Mouse (Mus musculus) midbrain, embryonic 16.5 days (tissue): ENCODE data around the gene Slc35e3. TPM values are rescaled to one million over a fixed set of nuclear protein-coding genes. Genes with fewer than 3 reads are reported as not detected.
"Not testable (repeated sequence)": the region's sequence is repeated elsewhere in the genome, so short reads cannot be mapped to it uniquely, and the experiment has no call there.

Experiments
- ATAC-seq: fragments of 200-750 bp; cut with Nextera tagmentation; 2 replicates; pipeline ENCODE4 v1.8.0; 2017; ENCODE audit warnings: moderate TSS enrichment
- H3K27ac ChIP-seq: fragments of 300-500 bp; sonication (generic); 2 replicates; pipeline ENCODE4 v1.5.1; 2014; ENCODE audit warnings: mild to moderate bottlenecking, low read length, mixed read lengths
- H3K27me3 ChIP-seq: fragments of 300-500 bp; sonication (generic); 2 replicates; pipeline ENCODE4 v1.6.1; 2014; ENCODE audit warnings: low read depth, low read length, mixed read lengths; ENCODE audit not compliant: control insufficient read depth, insufficient read depth
- H3K36me3 ChIP-seq: fragments of 300-500 bp; sonication (generic); 2 replicates; pipeline ENCODE4 v1.6.1; 2014; ENCODE audit warnings: mild to moderate bottlenecking, low read length, moderate library complexity, mixed read lengths; ENCODE audit not compliant: control insufficient read depth, insufficient read depth
- H3K4me1 ChIP-seq: fragments of 300-500 bp; sonication (generic); 2 replicates; pipeline ENCODE4 v1.6.1; 2014; ENCODE audit warnings: mild to moderate bottlenecking, low read length, mixed read lengths; ENCODE audit not compliant: control insufficient read depth, insufficient read depth
- H3K4me2 ChIP-seq: fragments of 300-500 bp; sonication (generic); 2 replicates; pipeline ENCODE4 v1.6.1; 2014; ENCODE audit warnings: mild to moderate bottlenecking, low read length, mixed read lengths
- H3K4me3 ChIP-seq: fragments of 300-500 bp; sonication (generic); 2 replicates; pipeline ENCODE4 v1.5.1; 2014; ENCODE audit warnings: low read depth, mild to moderate bottlenecking, low read length, moderate library complexity, mixed read lengths
- H3K9ac ChIP-seq: fragments of 300-500 bp; sonication (generic); 2 replicates; pipeline ENCODE4 v1.6.1; 2014; ENCODE audit warnings: low read depth, low read length, mixed read lengths
- H3K9me3 ChIP-seq: fragments of 300-500 bp; sonication (generic); replicated peaks from 2 replicates; pipeline ENCODE4 v1.6.1; 2014; ENCODE audit warnings: mild to moderate bottlenecking, low read length, mixed read lengths; ENCODE audit not compliant: control insufficient read depth, poor library complexity, severe bottlenecking
- WGBS: fragments of 180-500 bp; shearing (Covaris S2); extraction: QIAGEN DNeasy Blood & Tissue Kit; methylation state at CpG from one replicate; pipeline ENCODE4 v1.1.7; 2014; 5-methylcytosine and 5-hydroxymethylcytosine counted together
- polyA plus RNA-seq: library from polyadenylated mRNA; unstranded; fragments of >200 nt; fragmentation: Nextera tagmentation; extraction: Ambion mirVana; gene quantifications from 2 replicates; pipeline ENCODE4 v1.2.1, GENCODE M21; 2015

Gene Slc35e3
- polyA plus RNA-seq, 1 experiment from 2014 or later: 34.8 TPM

GRCm38 (mm10) chr10:117758344-117758743, 12.2 kb upstream of the Slc35e3 start:
- not testable (repeated sequence) for H3K9ac ChIP-seq, H3K27me3 ChIP-seq, H3K4me3 ChIP-seq, H3K9me3 ChIP-seq, H3K4me1 ChIP-seq, H3K4me2 ChIP-seq, ATAC-seq, H3K27ac ChIP-seq
- peaks cover 50% of the 10 kb centered on the region for H3K36me3 ChIP-seq
- WGBS: 97% methylated on average over 3 of the region's 3 CpGs

GRCm38 (mm10) chr10:117757796-117758342, 11.7 kb upstream of the Slc35e3 start:
- H3K36me3 ChIP-seq: peaks cover 47% of the 10 kb centered on the region
- no peaks in the 10 kb centered on the region for H3K27me3 ChIP-seq

GRCm38 (mm10) chr10:117757259-117757658, 11.1 kb upstream of the Slc35e3 start:
- no peak overlapping the region for H3K27ac ChIP-seq
- no peak overlapping the region for H3K4me2 ChIP-seq
- H3K4me3 ChIP-seq: no peak overlapping the region
- no peak for ATAC-seq
- H3K27me3 ChIP-seq: no peaks in the 10 kb centered on the region
- 94% methylated on average over 1 of the region's 1 CpGs for WGBS
- no peak overlapping the region for H3K9ac ChIP-seq
- H3K4me1 ChIP-seq: no peaks in the 10 kb centered on the region
- H3K9me3 ChIP-seq: no peaks in the 10 kb centered on the region
- H3K36me3 ChIP-seq: peaks cover 46% of the 10 kb centered on the region

More at GRCm38 (mm10) chr10:117757796-117758342, 11.7 kb upstream of the Slc35e3 start:
- 95% methylated on average over 7 of the region's 7 CpGs for WGBS
- no peak for ATAC-seq
- Histone ChIP-seq H3K9ac (no peak overlapping the region), H3K9me3 (no peaks in the 10 kb centered on the region), H3K27ac (no peak overlapping the region), H3K4me1 (no peaks in the 10 kb centered on the region), H3K4me2 (no peak overlapping the region), H3K4me3 (no peak overlapping the region)

- WGBS: 93% methylated on average over 5 of the region's 5 CpGs
These were observed 10.6 kb upstream of the Slc35e3 start for GRCm38 (mm10) chr10:117756784-117757183.

GRCm38 (mm10) chr10:117755799-117756467, 9.8 kb upstream of the Slc35e3 start:
- no peaks in the 10 kb centered on the region for H3K9me3 ChIP-seq
- ATAC-seq: no peak
- WGBS: 95% methylated on average over 11 of the region's 11 CpGs
- peaks cover 46% of the 10 kb centered on the region for H3K36me3 ChIP-seq
- no peaks in the 10 kb centered on the region for H3K4me1 ChIP-seq
- no peak overlapping the region for H3K9ac ChIP-seq
- H3K4me2 ChIP-seq: no peak overlapping the region
- H3K27me3 ChIP-seq: no peaks in the 10 kb centered on the region
- no peak overlapping the region for H3K27ac ChIP-seq
- no peak overlapping the region for H3K4me3 ChIP-seq

More at GRCm38 (mm10) chr10:117756784-117757183, 10.6 kb upstream of the Slc35e3 start:
- H3K9me3 ChIP-seq: no peaks in the 10 kb centered on the region
- ATAC-seq: no peak
- no peaks in the 10 kb centered on the region for H3K27me3 ChIP-seq
- H3K27ac ChIP-seq: no peak overlapping the region
- H3K9ac ChIP-seq: no peak overlapping the region
- no peak overlapping the region for H3K4me2 ChIP-seq
- no peaks in the 10 kb centered on the region for H3K4me1 ChIP-seq
- peaks cover 48% of the 10 kb centered on the region for H3K36me3 ChIP-seq
- no peak overlapping the region for H3K4me3 ChIP-seq

GRCm38 (mm10) chr10:117755086-117755798, 9.1 kb upstream of the Slc35e3 start:
- Histone ChIP-seq H3K36me3 (peaks cover 42% of the 10 kb centered on the region), H3K4me1 (no peaks in the 10 kb centered on the region), H3K27ac (no peak overlapping the region), H3K4me3 (no peak overlapping the region), H3K9me3 (no peaks in the 10 kb centered on the region), H3K27me3 (no peaks in the 10 kb centered on the region), H3K9ac (no peak overlapping the region), H3K4me2 (no peak overlapping the region)
- 91% methylated on average over 13 of the region's 13 CpGs for WGBS
- no peak for ATAC-seq

GRCm38 (mm10) chr10:117754609-117754940, 8.4 kb upstream of the Slc35e3 start:
- Histone ChIP-seq H3K9me3 (no peaks in the 10 kb centered on the region), H3K27me3 (no peaks in the 10 kb centered on the region), H3K4me1 (no peaks in the 10 kb centered on the region), H3K4me2 (no peak overlapping the region), H3K36me3 (peaks cover 37% of the 10 kb centered on the region), H3K9ac (no peak overlapping the region), H3K27ac (no peak overlapping the region), H3K4me3 (no peak overlapping the region)
- ATAC-seq: no peak
- WGBS: 98% methylated on average over 7 of the region's 7 CpGs

GRCm38 (mm10) chr10:117753711-117754608, 7.8 kb upstream of the Slc35e3 start:
- Histone ChIP-seq H3K9me3 (no peaks in the 10 kb centered on the region), H3K27ac (no peak overlapping the region), H3K36me3 (peaks cover 35% of the 10 kb centered on the region), H3K4me2 (no peak overlapping the region), H3K9ac (no peak overlapping the region), H3K4me1 (no peaks in the 10 kb centered on the region), H3K27me3 (no peaks in the 10 kb centered on the region), H3K4me3 (no peak overlapping the region)
- WGBS: 97% methylated on average over 8 of the region's 8 CpGs
- ATAC-seq: no peak
